Mouse (Mus musculus) kidney, adult 9 months (tissue): ENCODE results near the gene Amigo3.

Experiments used
- DNase-seq: peaks from one replicate; pipeline ENCODE4 v3.0.0; 2022

The Amigo3 gene

DNA sequence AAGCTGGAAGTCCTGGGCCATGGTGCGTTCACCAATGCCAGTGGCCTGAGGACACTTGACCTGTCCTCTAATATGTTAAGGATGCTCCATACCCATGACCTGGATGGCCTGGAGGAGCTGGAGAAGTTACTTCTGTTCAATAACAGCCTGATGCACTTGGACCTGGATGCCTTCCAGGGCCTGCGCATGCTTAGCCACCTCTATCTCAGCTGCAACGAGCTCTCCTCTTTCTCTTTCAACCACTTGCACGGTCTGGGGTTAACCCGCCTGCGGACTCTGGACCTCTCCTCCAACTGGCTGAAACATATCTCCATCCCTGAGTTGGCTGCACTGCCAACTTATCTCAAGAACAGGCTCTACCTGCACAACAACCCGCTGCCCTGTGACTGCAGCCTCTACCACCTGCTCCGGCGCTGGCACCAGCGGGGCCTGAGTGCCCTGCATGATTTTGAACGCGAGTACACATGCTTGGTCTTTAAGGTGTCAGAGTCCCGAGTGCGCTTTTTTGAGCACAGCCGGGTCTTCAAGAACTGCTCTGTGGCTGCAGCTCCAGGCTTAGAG lies 786 bp downstream of the Amigo3 start:
- no peak for DNase-seq

DNA sequence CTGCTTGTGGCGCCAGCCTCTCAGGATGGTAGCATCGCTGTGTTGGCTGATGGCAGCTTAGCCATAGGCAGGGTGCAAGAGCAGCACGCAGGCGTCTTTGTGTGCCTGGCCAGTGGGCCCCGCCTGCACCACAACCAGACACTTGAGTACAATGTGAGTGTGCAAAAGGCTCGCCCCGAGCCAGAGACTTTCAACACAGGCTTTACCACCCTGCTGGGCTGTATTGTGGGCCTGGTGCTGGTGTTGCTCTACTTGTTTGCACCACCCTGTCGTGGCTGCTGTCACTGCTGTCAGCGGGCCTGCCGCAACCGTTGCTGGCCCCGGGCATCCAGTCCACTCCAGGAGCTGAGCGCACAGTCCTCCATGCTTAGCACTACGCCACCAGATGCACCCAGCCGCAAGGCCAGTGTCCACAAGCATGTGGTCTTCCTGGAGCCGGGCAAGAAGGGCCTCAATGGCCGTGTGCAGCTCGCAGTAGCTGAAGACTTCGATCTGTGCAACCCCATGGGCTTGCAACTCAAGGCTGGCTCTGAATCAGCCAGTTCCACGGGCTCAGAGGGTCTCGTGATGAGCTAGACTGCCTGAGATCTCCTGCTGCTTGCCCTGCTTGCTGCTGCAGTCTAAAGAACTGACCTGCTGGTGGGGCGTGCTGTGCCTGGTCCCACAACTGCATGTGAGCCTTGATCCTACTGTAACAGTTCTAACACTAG lies 1.5 kb downstream of the Amigo3 start:
- DNase-seq = no peak

DNA sequence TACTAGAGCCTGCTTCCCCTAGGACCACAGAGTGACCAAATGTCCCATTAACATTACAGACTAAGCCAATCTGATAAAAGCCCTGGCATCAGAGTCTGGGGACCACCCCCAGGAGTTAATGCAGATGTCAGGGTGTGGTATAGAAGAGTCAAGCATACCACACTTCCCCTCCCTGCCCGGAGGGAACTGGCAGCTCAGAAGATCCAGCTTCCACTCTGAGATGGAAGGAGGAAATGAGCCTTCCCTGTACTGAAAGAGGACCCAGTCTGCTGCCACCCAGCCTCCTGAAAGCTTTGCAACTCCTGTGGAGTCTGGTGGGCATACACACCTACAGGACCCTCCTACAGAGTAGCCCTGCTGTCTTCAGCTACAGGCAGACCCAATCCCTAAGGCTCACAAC lies 2.1 kb downstream of the Amigo3 start:
- DNase-seq = no peak

DNA sequence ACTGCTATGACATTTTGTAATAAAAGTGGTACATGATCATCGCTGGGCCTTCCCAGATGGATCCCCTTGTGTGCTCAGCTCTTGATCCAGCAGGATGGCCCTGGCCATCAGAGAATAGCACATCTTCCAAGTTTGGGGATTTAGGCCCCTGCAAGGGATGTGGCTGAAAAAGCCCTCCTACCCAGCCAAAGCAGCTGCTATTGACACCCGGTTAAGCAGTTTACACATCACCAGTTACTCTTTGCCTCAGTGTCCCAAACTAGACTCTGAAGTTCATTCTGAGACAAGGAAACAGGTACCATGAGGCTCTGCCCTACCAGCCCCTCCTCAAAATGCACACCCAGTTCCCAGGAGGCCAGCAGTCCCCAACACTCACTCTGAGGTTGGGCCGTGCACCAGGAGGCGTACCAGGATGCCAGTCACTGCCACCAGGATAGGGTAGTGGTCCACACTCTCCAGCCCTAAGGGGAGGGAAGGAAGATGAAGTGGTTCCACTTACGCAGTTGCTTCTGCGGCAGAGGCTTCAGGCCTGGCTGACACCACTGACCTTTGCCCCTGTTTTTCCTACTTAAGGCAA lies 2.8 kb downstream of the Amigo3 start:
- no peak for DNase-seq

DNA sequence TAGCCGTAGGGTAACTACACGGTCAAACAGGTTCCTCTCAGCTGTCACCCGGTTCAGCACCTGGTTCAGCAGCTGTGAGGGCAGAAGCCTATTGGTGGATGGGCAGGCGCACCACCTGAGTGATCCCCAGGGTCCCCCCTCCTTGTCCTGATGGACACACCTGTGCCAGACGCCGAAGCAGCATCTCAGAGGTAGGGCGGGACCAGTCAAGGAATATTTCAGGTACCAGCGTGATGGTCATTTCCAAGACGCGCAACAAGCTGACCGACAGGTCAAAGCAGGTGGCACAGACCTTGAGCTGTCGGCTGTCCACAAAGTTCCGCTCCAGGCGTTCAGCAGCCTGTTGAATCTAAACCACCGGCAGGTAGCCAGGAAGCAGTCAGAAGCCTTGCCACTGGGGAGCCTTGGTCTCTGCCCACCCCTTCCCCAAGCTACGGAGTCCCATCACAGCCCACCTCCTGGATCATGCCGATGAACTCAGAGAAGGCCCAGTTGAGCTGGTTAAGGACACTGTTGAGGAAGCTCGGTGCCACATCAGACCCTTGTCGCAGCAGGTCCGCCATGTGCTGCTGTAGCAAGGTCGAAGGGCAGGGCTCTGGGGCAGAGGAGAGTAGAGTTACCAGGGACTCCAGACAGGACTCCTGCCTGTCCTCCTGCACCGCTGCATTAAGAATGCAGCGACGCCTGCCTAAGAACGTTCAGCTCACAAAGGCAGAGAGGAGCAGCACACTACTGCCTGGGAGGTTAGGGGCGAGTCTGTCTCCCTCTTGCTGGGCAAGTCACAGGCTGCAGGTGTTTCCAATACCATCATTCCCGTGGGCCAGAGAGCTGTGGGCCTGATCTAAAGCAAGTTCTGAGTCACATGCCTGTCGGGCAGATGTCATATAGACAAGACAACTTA lies 3.7 kb downstream of the Amigo3 start:
- no peak for DNase-seq

DNA sequence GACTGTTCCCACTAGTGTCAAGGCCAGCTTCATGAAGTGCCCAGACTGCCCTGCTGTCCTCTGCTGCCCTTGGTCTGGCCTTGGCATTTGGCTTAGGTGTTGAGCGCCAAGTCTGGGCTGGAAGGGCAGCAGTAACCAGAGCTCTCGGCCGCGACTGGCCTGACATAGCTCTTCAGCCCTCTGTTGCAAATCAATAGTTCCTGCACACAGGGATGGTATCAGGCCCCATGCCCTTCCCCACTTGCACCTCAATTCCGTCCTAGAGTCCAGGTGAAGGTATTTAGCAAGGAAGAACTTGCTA lies 4.3 kb downstream of the Amigo3 start:
- no peak for DNase-seq

DNA sequence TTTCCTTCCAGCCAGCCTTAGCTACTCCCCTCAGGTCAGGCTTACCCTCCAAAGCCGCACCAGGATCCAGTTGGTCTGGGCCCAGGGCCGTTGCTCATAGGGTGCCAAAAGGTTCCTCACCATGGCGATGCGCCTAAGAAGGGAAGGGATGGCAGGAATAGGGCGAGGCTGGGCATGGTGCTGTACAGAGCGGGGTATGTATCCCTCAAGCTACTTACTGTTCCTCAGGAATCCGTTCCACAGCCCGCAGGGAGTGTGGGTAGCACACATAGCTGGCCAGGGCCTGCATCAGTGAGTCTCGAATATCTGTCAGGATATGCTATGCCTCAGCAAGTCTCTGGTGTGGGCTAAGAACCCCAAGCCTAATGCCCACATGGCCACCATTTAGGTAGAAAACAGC lies 5.3 kb downstream of the Amigo3 start:
- no peak for DNase-seq

DNA sequence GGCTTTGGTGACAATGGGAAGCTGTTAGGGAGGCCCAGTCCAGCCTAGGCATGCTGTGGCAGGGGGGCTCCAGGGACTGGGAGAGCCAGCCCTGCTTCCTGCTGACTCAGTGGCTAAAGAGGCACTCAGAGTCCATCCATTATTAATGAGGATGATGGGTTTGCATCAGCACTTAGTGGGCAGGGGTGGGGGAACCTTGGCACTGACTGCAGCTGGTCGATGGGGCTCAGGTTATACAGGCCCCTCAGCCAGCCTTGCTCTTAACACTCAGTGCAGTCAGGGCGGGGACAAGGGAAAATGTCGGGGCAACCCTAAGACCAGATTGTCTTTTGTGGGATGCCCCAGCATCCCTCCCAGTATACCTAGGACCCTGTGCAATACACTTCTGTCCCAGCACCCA lies 9.2 kb downstream of the Amigo3 start:
- no peak for DNase-seq

DNA sequence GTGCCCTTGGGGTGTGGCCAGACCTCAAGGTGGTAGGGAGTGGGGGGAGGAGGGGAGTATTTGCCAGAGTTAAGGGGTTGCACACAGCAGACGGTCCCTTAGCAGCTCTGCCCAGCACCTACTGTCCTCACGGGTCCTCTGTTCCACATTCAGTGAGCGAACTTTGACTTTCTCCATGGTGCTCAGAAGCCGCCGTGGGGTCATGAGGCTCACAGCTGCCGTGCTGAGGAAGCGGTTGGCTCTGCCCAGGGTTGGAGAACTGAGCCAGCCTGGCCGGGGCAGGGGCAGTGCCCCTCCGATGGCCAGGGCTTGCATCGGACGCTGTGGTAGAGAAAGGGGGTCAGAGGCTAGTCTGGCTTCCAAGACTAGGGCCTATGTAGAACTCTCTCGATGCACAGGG lies 10.4 kb downstream of the Amigo3 start:
- DNase-seq = no peak

DNA sequence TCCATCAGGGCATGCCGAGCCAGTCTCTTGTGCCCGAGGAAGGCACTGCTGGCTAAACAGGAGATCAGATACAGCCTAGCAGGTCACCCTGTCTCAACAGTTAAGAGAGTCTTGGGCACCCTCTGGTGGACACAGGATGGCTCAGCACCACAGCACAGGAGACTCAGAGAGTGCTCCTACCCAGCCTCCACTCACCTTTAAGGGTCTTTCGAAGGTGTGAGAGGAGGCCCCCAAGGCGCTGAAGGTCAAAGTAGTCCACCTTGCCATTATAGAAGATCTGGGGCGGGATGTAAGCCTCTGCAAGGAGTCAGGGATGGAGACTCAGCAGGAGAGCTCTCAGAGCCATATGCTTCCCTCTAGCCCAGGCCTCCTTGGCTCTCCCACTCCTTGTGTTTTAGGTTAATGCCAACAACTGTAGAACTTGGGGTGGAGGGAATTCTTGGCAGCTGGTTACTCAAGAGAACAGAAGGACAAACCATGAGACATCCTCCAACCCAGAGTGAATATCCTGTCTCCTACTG lies 12.6 kb downstream of the Amigo3 start:
- DNase-seq = peak; percentile 61

DNA sequence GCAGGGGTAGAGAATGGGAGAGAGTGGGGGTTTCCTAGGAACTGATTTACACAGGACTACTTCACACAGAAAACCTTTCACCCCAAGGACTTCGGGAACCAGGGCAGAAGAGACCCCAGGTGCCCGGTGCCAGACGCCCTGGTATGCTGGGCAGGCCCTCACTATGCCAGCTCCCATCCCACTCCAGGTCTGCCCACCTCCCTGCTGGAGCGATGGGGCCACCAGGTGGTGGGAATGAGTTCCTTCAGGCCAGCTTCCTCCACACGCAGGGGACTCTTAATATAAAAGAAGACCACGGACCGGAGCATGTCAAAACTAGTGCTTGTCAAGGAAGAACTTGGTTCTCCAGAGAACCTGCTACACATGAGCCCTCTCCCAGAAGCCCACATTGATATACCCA lies 14.2 kb downstream of the Amigo3 start:
- no peak for DNase-seq

DNA sequence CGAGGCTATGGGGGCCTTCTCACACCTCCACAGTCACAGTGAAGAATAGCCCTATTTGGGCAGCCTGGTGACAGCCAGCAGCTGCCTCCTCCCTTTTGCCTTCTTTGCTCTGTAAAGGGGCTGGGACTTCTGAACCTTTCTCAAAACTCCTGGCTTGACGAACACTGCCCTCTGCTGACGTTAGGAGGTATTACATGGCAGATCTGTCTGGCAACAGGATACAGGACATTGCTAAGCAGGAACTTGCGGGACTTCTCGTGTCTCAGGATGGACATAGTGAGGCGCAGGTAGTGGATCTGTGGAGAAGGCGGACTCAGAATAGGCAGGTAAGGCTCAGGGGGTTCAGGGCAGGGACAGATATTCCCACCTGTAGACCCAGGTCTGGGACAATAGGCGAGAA lies 14.9 kb downstream of the Amigo3 start:
- DNase-seq = peak; percentile 90

DNA sequence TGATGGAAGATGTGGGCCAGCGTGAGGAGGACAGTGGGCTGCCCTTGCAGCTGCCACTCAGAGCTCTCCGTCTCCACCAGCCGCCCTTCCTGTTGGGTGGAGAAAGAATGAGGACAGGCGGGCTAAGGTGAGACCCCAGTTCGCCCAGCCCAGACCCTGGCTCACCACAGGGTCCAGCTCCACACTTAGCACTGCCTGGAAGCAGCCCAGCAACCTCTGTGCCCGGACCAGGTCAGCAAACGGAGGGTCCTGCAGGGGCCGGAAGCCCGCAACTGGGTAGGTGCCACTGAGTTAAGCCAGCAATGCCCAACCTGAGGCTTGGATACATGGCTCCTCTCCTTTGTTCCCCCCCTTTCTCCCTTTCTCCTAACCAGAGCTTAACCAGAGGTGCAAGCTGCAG lies 16.0 kb downstream of the Amigo3 start:
- DNase-seq = no peak

DNA sequence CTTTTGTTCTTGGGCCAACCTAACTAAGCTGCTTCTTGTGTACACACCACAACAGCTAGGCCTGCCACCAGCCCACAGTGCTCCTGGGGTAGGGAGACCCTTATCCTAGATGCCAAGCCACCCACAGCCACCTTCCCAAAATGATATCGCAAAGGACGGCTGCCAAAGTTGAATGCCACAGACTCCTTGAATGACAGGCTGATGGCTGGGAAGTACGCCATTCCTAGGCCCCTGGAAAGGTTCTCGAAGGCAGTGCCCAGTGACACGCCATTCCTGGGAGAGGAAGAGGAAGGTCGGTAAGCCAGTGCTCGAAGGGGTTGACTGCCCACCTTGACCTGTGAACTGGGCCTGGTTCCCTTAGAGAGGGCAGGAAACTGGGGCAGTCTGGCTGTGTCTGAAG lies 16.6 kb downstream of the Amigo3 start:
- no peak for DNase-seq

DNA sequence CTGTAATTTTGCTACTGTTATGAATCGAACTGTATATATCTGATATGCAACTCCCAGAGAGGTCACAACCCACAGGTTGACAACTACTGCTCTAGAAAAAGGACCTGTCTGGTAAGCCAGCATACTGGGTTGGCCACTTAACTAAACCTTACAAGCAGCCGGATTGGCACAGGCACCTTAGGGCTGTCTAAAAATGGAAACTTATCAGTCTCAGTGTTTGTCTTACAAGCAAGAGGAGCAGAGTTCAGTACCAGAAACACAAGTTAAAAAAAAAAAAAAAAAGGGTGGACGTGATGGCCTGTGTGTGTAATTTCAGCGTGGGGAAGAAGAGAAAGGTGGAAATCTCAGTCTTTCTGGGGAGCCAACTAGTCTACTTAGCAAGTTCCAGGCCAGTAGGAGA lies 18.8 kb downstream of the Amigo3 start:
- DNase-seq = no peak

DNA sequence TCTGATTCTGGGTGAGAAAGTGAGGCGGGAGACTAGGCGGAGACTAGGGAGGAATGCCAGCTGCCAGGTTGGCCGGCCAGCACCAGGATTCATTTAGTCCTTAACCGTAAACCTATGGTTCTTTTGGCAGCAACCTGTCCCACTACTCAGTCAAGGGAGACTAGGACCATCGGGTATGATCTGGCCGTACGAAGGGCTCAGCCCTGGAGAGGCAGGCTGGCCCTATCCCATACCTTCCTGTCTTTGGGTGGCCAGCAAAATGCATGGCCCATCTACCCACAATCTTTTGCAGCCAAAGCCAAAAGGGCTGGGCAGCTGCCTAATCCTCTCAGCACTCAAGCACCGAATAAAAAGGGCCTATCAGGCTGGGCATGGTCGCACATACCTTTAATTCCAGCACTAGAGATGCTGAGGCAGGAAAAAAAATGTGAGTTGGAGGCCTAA lies 19.5 kb downstream of the Amigo3 start:
- no peak for DNase-seq

DNA sequence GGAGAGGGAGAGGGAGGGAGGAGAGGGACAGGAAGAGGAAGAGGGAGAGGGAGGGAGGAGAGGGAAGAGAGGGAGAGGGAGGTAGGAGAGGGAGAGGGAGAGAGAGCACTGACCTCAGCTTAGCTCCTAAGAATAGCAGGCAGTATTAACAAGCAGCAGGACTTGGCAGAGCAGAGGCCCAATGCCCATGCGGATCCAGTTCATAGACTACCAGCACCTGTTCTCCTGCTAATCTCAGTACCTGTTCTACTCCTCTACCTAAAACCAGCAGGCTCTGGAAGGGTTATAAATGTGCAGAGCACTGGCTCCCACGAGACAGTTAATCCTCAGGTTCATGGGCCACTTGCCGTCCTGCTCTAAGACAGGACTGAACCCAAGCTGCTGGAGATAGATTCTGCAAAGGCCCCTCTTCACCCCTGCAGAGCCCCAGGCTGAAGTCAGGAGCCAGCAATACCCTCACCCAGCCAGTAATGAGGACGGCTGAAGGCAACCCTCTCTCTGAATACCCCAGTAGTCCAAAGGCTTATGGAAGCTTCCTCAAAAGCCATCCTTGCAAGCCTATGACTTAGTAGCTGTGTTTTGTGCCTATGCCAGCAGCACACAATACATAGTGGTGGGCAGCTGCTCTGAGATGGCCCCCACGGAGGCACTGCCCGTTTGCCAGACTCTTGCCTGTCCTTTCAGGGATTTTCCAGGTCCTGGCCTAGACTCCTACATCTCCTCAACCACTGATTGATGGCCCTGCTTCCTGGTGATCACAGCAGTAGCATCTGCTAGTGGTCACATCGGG lies 20.4 kb downstream of the Amigo3 start:
- DNase-seq = no peak

DNA sequence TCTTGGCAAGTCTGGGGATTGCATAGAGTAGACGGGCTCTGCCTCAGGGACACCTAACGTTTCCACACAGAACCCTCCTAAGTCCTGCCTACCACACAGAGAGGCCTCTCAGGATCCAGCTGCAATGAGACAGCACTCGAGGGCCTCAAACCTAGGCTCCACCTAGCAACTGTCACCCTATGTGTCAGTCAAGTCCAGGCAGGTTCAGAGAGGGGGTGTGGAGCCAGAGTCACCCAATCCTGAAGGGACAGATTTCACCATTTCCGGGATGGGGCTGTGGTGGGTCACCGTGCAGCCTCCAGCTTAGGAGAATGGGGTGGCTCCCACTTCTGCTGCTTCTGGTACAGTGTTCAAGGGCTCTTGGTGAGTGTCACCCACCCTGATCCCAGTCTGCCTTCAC lies 27.2 kb downstream of the Amigo3 start, which contains the start of gene Mst1:
Gene Mst1, plus strand, starts transcription at position 269 of the 400 bp plus-strand sequence.
- DNase-seq = no peak

DNA sequence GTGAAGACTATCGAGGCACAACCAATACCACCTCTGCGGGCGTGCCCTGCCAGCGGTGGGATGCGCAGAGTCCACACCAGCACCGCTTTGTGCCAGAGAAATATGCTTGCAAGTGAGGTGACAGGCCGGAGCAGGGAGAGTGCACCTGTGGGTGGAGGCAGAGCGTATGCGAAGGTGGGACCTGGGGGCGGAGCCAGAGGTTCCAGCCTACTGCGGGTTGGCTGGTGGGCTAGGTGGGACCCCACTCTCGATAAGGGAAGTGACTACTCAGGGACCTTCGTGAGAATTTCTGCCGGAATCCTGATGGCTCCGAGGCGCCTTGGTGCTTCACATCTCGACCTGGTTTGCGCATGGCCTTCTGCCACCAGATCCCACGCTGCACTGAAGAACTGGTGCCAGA lies 29.6 kb downstream of the Amigo3 start:
- DNase-seq = no peak

DNA sequence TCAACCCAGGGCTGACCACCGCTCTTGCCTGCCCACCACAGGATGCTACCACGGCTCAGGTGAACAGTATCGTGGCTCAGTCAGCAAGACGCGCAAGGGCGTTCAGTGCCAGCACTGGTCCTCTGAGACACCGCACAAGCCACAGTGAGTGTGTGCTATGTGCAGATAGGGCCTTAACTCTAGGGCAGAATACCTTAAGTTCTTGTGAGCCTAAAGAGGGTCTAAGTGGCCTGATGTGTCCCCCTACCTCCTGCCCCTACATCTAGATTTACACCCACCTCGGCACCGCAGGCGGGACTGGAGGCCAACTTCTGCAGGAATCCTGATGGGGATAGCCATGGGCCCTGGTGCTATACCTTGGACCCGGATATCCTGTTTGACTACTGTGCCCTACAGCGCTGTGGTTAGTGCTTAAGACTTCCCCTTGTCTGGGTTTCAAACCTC lies 30.1 kb downstream of the Amigo3 start, which contains the start of gene Rnf123:
Gene Rnf123, minus strand, starts transcription at position 359 of the 444 bp plus-strand sequence.
- no peak for DNase-seq

DNA sequence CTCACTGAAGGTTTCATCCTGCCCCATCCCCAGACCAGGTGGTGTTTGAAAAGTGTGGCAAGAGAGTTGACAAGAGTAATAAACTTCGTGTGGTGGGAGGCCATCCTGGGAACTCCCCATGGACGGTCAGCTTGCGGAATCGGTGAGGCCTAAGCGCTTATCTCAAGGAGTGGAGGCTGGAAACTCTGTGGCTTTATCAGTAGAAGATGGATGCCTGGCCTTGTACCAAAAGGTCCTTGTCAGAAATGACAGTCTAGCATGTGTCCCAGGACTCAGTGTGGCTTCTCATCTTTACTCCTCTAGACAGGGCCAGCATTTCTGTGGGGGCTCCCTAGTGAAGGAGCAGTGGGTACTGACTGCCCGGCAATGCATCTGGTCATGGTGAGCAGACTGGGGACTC lies 30.6 kb downstream of the Amigo3 start:
- DNase-seq = no peak

DNA sequence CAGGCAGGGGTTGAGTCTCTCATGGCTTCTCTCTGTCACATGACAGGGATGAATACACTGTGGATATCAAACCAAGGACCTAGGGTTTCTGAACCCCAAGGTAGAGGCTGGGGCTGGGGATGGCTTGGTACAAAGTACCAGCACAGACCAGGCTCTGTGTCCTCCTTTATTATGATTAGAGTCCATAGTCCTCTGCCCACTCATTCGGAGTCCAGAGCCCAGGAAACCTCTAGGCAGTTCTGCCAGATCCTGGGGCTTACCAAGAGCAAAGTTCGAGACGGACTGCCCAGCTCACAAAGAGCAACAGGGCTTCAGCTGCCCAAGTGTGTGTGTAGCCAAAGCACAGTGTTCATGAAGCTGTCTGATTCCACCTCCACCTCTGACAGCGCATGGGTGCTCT lies 32.3 kb downstream of the Amigo3 start:
- DNase-seq = peak; percentile 81
